Mouse (Mus musculus): ENCODE results near the gene Gm3376.
"Not testable (repeated sequence)": the region's sequence is repeated elsewhere in the genome, so short reads cannot be mapped to it uniquely, and the experiment has no call there.

Gm3376 gene

DNA sequence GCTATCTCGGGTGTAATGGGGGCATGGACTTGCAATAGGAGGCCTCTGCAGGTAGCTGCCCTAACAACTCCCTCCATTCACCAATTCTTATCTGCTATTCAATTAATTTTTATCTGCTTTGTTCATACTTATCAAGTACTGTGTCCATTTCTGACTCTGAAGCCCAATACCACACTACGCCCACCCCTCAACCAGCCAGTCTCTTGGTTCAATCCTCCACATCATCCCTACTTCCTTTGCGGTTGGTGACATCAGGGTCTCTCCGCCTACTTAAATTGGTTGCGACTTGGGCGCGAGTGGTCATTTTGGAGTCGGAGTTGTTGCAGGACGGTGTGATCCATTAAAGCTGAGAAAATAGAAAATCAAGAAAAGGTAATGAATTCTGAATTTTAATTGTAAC lies at the start of gene Gm3376:
Gene Gm3376 (plus strand): TSS at position 301 of the 400 bp plus-strand sequence.
- DNase-seq (ENCODE audit: low spot score): not testable (repeated sequence)

Data from testis, postnatal 14 days (tissue).